Mouse (Mus musculus) heart, postnatal 0 days (tissue): Measurements from ENCODE around the gene Arhgap33. TPM values are rescaled to one million over a fixed set of nuclear protein-coding genes. Genes with fewer than 3 reads are reported as not detected.
"Not testable (repeated sequence)": the region's sequence is repeated elsewhere in the genome, so short reads cannot be mapped to it uniquely, and the experiment has no call there.

Source experiments
- ATAC-seq: fragments of 200-750 bp; cut with Nextera tagmentation; 2 replicates; pipeline ENCODE4 v1.8.0; 2017; ENCODE audit warnings: low read depth, moderate number of reproducible peaks, moderate library complexity; ENCODE audit not compliant: insufficient read depth
- DNase-seq: peaks from one replicate; pipeline ENCODE4 v3.0.0-alpha.2; 2016; ENCODE audit warnings: low spot score
- H3K27ac ChIP-seq: fragments of 300-500 bp; sonication (generic); 2 replicates; pipeline ENCODE4 v1.5.1; 2014; ENCODE audit warnings: low read depth, mild to moderate bottlenecking
- H3K27me3 ChIP-seq: fragments of 300-500 bp; sonication (generic); 2 replicates; pipeline ENCODE4 v1.6.1; 2014; ENCODE audit warnings: low read length, mixed read lengths; ENCODE audit not compliant: control insufficient read depth, insufficient read depth
- H3K36me3 ChIP-seq: fragments of 300-500 bp; sonication (generic); replicated peaks from 2 replicates; pipeline ENCODE4 v1.6.1; 2014; ENCODE audit warnings: low read length, mixed read lengths; ENCODE audit not compliant: control insufficient read depth, insufficient read depth
- H3K4me1 ChIP-seq: fragments of 300-500 bp; sonication (generic); 2 replicates; pipeline ENCODE4 v1.6.1; 2014; ENCODE audit warnings: antibody characterized with exemption; ENCODE audit not compliant: control insufficient read depth, insufficient read depth
- H3K4me2 ChIP-seq: fragments of 300-500 bp; sonication (generic); 2 replicates; pipeline ENCODE4 v1.6.1; 2014; ENCODE audit warnings: low read depth, mild to moderate bottlenecking, low read length, moderate library complexity
- H3K4me3 ChIP-seq: fragments of 300-500 bp; sonication (generic); 2 replicates; pipeline ENCODE4 v1.5.1; 2014; ENCODE audit warnings: low read depth, low read length
- H3K9ac ChIP-seq: fragments of 300-500 bp; sonication (generic); replicated peaks from 2 replicates; pipeline ENCODE4 v1.6.1; 2014; ENCODE audit warnings: low read depth, low read length, mixed read lengths
- H3K9me3 ChIP-seq: fragments of 300-500 bp; sonication (generic); replicated peaks from 2 replicates; pipeline ENCODE4 v1.6.1; 2016; ENCODE audit warnings: low read length; ENCODE audit not compliant: control insufficient read depth
- CTCF ChIP-seq: IDR thresholded peaks from 2 replicates; pipeline ENCODE4 v1.5.1; 2016; ENCODE audit warnings: antibody characterized with exemption, control low read depth, low read depth
- EP300 ChIP-seq: IDR thresholded peaks from 2 replicates; pipeline ENCODE4 v1.6.1; 2016; ENCODE audit warnings: antibody characterized with exemption, low read depth
- WGBS: fragments of 180-500 bp; shearing (Covaris S2); extraction: QIAGEN DNeasy Blood & Tissue Kit; methylation state at CpG from one replicate; pipeline ENCODE4 v1.1.7; 2014; 5-methylcytosine and 5-hydroxymethylcytosine counted together
- polyA plus RNA-seq: library from polyadenylated mRNA; unstranded; fragments of >200 nt; fragmentation: Nextera tagmentation; extraction: Ambion mirVana; gene quantifications from 2 replicates; pipeline ENCODE4 v1.2.1, GENCODE M21; 2015
- total RNA-seq: library from RNA; depleted of rRNA; stranded (reverse); fragments of >200 nt; gene quantifications from 2 replicates; pipeline ENCODE4 v1.2.3, GENCODE M21; 2014; ENCODE audit warnings: low replicate concordance

Arhgap33 gene
- total and polyA plus RNA-seq, 2 experiments from 2014 or later, result 1.0 to 4.3 TPM

DNA sequence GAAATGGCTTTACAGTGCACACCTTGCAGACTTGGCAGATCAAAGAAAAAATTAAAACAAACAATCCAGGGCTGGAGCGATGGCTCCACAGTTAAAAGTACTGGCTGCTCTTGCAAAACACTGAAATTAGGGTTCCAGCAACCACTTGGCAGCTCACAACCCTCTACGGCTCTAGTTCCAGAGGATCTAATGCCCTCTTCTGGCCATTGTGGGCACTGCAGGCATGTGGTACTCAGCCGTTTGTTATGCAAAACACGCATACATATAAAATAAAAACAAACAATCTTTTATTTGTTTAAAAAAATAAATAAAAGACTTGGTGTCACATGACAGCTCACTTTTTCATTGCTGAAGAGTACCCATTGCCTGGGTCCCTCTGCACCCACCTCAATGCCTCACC is 42.1 kb downstream of the Arhgap33 start:
- Histone ChIP-seq H3K4me3 (no peak overlapping the region), H3K27me3 (0 out of 2 replicates have a peak, but pooled peaks cover 10% of the 10 kb centered on the region), H3K36me3 (no peaks in the 10 kb centered on the region), H3K27ac (no peak overlapping the region), H3K4me2 (no peak overlapping the region), H3K9ac (no peak overlapping the region), H3K9me3 (no peaks in the 10 kb centered on the region), H3K4me1 (no peaks in the 10 kb centered on the region)
- ATAC-seq, result no peak
- WGBS, result 15% methylated on average over 4 of the region's 4 CpGs
- TF ChIP-seq CTCF (peak; percentile 73), EP300 (no peak)
- DNase-seq, result peak; percentile 7

GRCm38 (mm10) chr7:30490957-30491307 is 43.9 kb downstream of the Arhgap33 start:
- TF ChIP-seq EP300 (no peak), CTCF (no peak)
- Histone ChIP-seq H3K27ac (no peak overlapping the region), H3K4me1 (no peaks in the 10 kb centered on the region), H3K4me2 (no peak overlapping the region), H3K4me3 (no peak overlapping the region), H3K36me3 (no peaks in the 10 kb centered on the region), H3K27me3 (0 out of 2 replicates have a peak, but pooled peaks cover 10% of the 10 kb centered on the region), H3K9me3 (no peaks in the 10 kb centered on the region), H3K9ac (no peak overlapping the region)
- DNase-seq (no peak), ATAC-seq (no peak)
- 13% methylated on average over 6 of the region's 6 CpGs for WGBS

DNA sequence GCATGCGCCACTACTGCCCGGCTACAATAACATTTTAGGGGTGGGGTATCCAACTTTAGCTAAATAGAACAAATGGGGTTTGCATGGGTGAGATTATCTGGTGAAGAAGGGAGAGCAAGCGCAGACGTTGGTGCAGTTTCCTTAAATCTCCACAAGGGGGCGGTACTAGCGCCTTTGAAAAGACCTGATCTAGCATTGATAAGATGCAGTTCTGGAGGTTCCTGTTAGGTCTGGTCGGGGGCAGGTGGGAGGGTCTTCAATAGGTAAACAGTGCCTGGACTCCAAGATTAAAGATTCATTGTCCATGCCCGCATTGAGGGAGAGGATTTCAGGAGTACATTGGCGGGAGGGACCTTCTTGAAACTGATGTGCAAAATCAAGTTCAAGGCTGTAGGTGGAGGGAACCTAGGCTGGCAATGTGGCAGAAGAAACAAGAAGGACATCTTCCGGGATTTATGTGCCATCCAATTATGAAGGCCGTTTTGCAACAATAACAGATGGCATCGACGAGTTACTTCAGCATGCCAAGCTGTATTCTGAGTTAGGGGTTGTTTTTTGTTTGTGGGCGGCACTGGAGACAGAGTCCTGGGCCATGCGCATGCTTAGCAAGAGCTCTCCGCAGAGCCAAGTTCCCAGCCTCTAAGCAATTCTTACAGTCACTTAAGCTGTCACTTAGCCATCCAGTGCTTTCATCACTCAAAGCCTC is 44.5 kb downstream of the Arhgap33 start:
- peak; percentile 40 for TF ChIP-seq CTCF
- TF ChIP-seq EP300, result no peak
- Histone ChIP-seq H3K4me2 (no peak overlapping the region), H3K9me3 (no peaks in the 10 kb centered on the region), H3K36me3 (no peaks in the 10 kb centered on the region), H3K27me3 (0 out of 2 replicates have a peak, but pooled peaks cover 10% of the 10 kb centered on the region), H3K9ac (no peak overlapping the region), H3K4me1 (no peaks in the 10 kb centered on the region), H3K4me3 (no peak overlapping the region), H3K27ac (no peak overlapping the region)
- peak; percentile 13 for DNase-seq
- 29% methylated on average over 16 of the region's 16 CpGs for WGBS
- ATAC-seq, result no peak

DNA sequence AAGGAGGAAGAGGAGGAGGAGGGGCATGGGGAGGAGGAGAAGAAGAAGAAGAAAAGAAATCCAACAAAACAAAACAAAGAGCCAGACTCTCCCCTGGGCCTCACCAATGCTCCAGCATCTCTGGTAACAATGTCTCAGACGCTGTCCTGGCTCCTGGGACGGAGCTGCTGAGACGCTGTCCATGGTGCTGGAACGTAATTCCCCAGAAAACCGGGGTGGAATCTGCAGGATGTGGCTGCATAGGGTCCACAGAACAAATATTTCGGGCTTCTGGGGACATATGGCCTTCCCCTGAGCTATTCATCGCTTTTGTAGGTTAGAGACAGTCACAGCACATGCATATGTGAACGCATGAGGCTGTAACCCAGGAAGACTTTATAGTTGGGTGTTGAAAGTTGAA is 50.6 kb downstream of the Arhgap33 start:
- Histone ChIP-seq H3K4me3 (no peak overlapping the region), H3K36me3 (no peaks in the 10 kb centered on the region), H3K4me2 (no peak overlapping the region), H3K27ac (no peak overlapping the region), H3K9me3 (no peaks in the 10 kb centered on the region), H3K27me3 (no peaks in the 10 kb centered on the region), H3K4me1 (no peaks in the 10 kb centered on the region), H3K9ac (no peak overlapping the region)
- ATAC-seq (no peak), DNase-seq (peak; percentile 32)
- no peak for TF ChIP-seq CTCF
- WGBS, result 12% methylated on average over 8 of the region's 8 CpGs

- 13% methylated on average over 25 of the region's 32 CpGs for WGBS
- H3K9ac ChIP-seq, result no peak overlapping the region
- H3K27me3 ChIP-seq, result no peaks in the 10 kb centered on the region
- ATAC-seq (no peak), DNase-seq (peak; percentile 7)
- no peaks in the 10 kb centered on the region for H3K36me3 ChIP-seq
- H3K4me1 ChIP-seq, result no peaks in the 10 kb centered on the region
- H3K4me2 ChIP-seq, result peak overlapping the region; percentile 49
- peak overlapping the region; percentile 19 for H3K4me3 ChIP-seq
- no peaks in the 10 kb centered on the region for H3K9me3 ChIP-seq
- TF ChIP-seq EP300 (no peak), CTCF (no peak)
- no peak overlapping the region for H3K27ac ChIP-seq
These were observed 57.2 kb downstream of the Arhgap33 start for GRCm38 (mm10) chr7:30477415-30478381.

GRCm38 (mm10) chr7:30476136-30476535 is 58.7 kb downstream of the Arhgap33 start:
- not testable (repeated sequence) for H3K36me3 ChIP-seq, H3K9ac ChIP-seq, ATAC-seq, H3K4me3 ChIP-seq, H3K27me3 ChIP-seq, H3K4me1 ChIP-seq, H3K4me2 ChIP-seq, H3K27ac ChIP-seq, DNase-seq, H3K9me3 ChIP-seq
- 77% methylated on average over 6 of the region's 7 CpGs for WGBS
